Mouse (Mus musculus) stomach, embryonic 14.5 days (tissue): ENCODE data around the gene CN725425. TPM values are rescaled to one million over a fixed set of nuclear protein-coding genes. Genes with fewer than 3 reads are reported as not detected.

Experiments used
- ATAC-seq: fragments of 200-750 bp; cut with Nextera tagmentation; 2 replicates; pipeline ENCODE4 v1.8.0; 2017; ENCODE audit warnings: low read depth, moderate TSS enrichment; ENCODE audit not compliant: insufficient number of reproducible peaks, insufficient read depth, low FRiP score
- H3K27ac ChIP-seq: fragments of 300-500 bp; sonication (generic); 2 replicates; pipeline ENCODE4 v1.5.1; 2014; ENCODE audit warnings: mild to moderate bottlenecking, low read length, moderate library complexity, mixed read lengths
- H3K27me3 ChIP-seq: fragments of 300-500 bp; sonication (generic); 2 replicates; pipeline ENCODE4 v1.6.1; 2014; ENCODE audit warnings: low read length, control low read depth, mixed read lengths; ENCODE audit not compliant: control insufficient read depth, insufficient read depth
- H3K36me3 ChIP-seq: fragments of 300-500 bp; sonication (generic); 2 replicates; pipeline ENCODE4 v1.6.1; 2014; ENCODE audit warnings: mild to moderate bottlenecking, control low read depth, low read length, moderate library complexity, mixed read lengths; ENCODE audit not compliant: control insufficient read depth, insufficient read depth
- H3K4me1 ChIP-seq: fragments of 300-500 bp; sonication (generic); 2 replicates; pipeline ENCODE4 v1.6.1; 2014; ENCODE audit warnings: low read length, control low read depth, mixed read lengths; ENCODE audit not compliant: control insufficient read depth, insufficient read depth
- H3K4me2 ChIP-seq: fragments of 300-500 bp; sonication (generic); replicated peaks from 2 replicates; pipeline ENCODE4 v1.6.1; 2014; ENCODE audit warnings: low read depth, low read length, control low read depth
- H3K4me3 ChIP-seq: fragments of 300-500 bp; sonication (generic); 2 replicates; pipeline ENCODE4 v1.5.1; 2014; ENCODE audit warnings: low read depth, low read length, control low read depth
- H3K9ac ChIP-seq: fragments of 300-500 bp; sonication (generic); replicated peaks from 2 replicates; pipeline ENCODE4 v1.6.1; 2014; ENCODE audit warnings: low read depth, mild to moderate bottlenecking, control low read depth, low read length, moderate library complexity, mixed read lengths
- H3K9me3 ChIP-seq: fragments of 300-500 bp; sonication (generic); 2 replicates; pipeline ENCODE4 v1.6.1; 2016; ENCODE audit warnings: low read depth, low read length, control low read depth; ENCODE audit not compliant: control insufficient read depth
- WGBS: fragments of 180-500 bp; shearing (Covaris S2); extraction: QIAGEN DNeasy Blood & Tissue Kit; methylation state at CpG from one replicate; pipeline ENCODE4 v1.1.7; 2014; 5-methylcytosine and 5-hydroxymethylcytosine counted together
- polyA plus RNA-seq: library from polyadenylated mRNA; unstranded; fragments of >200 nt; fragmentation: Nextera tagmentation; extraction: Ambion mirVana; gene quantifications from 2 replicates; pipeline ENCODE4 v1.2.1, GENCODE M21; 2014

CN725425 gene
- polyA plus RNA-seq, 1 experiment from 2014 or later, result not detected

DNA sequence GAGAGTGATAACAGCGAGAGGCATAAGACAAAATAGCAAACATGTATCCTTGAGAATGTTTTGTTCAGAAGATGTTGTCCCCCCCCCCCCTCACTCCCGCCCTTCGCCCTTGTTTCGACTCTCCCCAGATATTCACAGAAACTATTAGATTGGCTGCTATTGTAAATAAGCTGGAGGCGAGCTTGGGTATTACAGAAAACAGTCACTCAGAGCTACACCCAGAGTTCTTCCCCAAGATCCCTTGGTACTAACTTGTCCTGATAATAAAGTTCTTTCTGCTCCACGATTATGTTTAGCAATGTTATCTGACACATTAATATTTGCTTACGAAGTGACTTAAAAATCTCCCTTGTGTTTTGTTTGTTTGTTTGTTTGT is 7.1 kb upstream of the CN725425 start:
- Histone ChIP-seq H3K9me3 (no peaks in the 10 kb centered on the region), H3K36me3 (no peaks in the 10 kb centered on the region), H3K27ac (peak overlapping the region; percentile 61; the same call in 1 of the 2 replicates), H3K4me3 (peak overlapping the region; percentile 29), H3K4me2 (peak overlapping the region; percentile 66), H3K9ac (no peak overlapping the region; the same call in 1 of the 2 replicates), H3K4me1 (no peaks in the 10 kb centered on the region), H3K27me3 (no peaks in the 10 kb centered on the region)
- 12% methylated on average over 7 of the region's 7 CpGs for WGBS
- no peak for ATAC-seq

DNA sequence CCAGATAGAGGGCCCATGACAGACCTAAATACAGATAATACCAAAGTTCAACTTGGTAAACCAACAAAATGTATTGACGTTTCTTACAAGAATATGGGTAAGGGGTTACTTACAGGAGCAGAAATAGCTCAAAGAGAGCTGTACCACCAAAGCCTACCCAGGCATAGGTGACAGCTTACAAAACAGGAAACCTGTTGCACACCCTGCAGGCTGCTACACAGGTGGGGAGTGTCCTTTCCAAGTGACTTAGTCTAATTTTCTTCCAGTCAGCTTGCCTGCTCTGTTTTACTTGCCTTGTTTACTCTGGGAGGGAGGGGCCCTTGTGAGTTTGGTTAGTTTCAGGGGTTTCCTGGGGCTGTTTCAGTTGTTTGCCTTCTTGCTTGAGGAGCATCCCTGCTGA is 1.5 kb downstream of the CN725425 start:
- no peak overlapping the region for H3K4me2 ChIP-seq
- H3K27ac ChIP-seq, result no peak overlapping the region
- no peaks in the 10 kb centered on the region for H3K9me3 ChIP-seq
- no peak overlapping the region for H3K4me3 ChIP-seq
- H3K4me1 ChIP-seq, result no peaks in the 10 kb centered on the region
- no peaks in the 10 kb centered on the region for H3K27me3 ChIP-seq
- H3K36me3 ChIP-seq, result no peaks in the 10 kb centered on the region
- H3K9ac ChIP-seq, result no peak overlapping the region
- WGBS, result 80% methylated on average over 1 of the region's 1 CpGs
- ATAC-seq, result no peak

DNA sequence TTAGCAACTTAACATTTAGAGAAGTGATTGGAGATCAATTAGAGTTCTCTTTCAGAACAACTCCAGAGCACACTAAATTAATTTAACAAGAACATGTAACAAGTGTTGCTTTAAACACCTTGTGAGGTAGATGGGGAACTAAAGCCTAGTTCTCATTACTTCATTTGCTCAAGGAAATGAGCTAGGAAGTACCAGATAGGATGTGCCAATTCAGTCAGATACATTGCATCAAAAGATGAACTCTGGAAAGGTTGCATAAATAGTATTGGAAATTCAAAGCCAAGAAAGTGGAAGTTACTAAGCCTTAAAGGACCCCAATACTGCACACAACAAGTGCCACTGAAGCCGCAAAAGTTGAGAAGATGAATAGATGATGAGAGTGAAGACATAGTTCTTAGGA is 3.2 kb downstream of the CN725425 start:
- no peak overlapping the region for H3K4me2 ChIP-seq
- no peak overlapping the region for H3K4me3 ChIP-seq
- no peaks in the 10 kb centered on the region for H3K4me1 ChIP-seq
- no peaks in the 10 kb centered on the region for H3K9me3 ChIP-seq
- 93% methylated on average over 1 of the region's 1 CpGs for WGBS
- no peak overlapping the region for H3K27ac ChIP-seq
- H3K9ac ChIP-seq, result no peak overlapping the region
- H3K27me3 ChIP-seq, result no peaks in the 10 kb centered on the region
- no peaks in the 10 kb centered on the region for H3K36me3 ChIP-seq
- ATAC-seq, result no peak

DNA sequence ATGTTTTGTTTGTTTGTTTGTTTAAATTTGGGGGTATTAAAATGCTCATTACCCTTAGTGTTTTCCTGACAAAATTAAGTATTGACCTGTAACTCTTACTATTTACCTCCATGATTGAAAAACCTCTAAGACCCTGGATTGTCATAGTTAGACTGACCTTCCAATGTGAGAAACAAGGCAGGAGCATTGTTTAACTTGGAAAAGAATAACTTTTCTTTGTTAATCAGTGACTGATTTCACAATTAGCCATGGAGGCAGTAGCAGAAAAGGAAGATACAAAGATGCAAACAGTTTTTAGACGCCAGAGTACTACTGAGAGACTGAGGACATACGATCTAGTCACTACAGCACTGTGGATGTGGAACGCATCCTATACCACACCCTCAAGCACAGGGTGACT is 4.2 kb downstream of the CN725425 start:
- WGBS, result 79% methylated on average over 3 of the region's 3 CpGs
- H3K9ac ChIP-seq, result no peak overlapping the region
- no peak overlapping the region for H3K4me3 ChIP-seq
- no peak for ATAC-seq
- no peaks in the 10 kb centered on the region for H3K36me3 ChIP-seq
- H3K4me2 ChIP-seq, result no peak overlapping the region
- no peaks in the 10 kb centered on the region for H3K27me3 ChIP-seq
- no peaks in the 10 kb centered on the region for H3K4me1 ChIP-seq
- no peak overlapping the region for H3K27ac ChIP-seq
- H3K9me3 ChIP-seq, result no peaks in the 10 kb centered on the region

DNA sequence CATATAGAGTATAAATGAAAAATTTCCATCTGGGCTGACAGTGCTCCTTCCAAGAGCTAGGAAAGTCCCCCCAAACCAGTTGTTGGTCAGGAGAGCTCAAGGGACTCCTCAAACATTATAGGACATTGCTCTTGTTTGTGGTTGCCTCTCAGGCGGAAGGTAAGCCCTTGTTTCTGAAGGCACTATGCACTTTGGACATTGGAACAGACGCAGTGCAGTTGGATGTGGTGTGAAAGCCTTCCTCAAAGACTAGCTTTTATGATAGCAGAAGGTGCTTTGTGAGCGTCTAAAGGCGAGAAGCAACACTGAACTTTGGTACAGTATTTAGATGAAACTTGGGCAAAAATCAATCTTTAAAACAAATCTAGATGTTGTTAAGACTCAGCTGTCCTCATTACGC is 7.2 kb downstream of the CN725425 start:
- WGBS, result 82% methylated on average over 5 of the region's 5 CpGs
- Histone ChIP-seq H3K4me2 (no peak overlapping the region), H3K27ac (no peak overlapping the region), H3K4me1 (no peaks in the 10 kb centered on the region), H3K9ac (no peak overlapping the region), H3K9me3 (no peaks in the 10 kb centered on the region), H3K36me3 (no peaks in the 10 kb centered on the region), H3K27me3 (no peaks in the 10 kb centered on the region), H3K4me3 (no peak overlapping the region)
- no peak for ATAC-seq

DNA sequence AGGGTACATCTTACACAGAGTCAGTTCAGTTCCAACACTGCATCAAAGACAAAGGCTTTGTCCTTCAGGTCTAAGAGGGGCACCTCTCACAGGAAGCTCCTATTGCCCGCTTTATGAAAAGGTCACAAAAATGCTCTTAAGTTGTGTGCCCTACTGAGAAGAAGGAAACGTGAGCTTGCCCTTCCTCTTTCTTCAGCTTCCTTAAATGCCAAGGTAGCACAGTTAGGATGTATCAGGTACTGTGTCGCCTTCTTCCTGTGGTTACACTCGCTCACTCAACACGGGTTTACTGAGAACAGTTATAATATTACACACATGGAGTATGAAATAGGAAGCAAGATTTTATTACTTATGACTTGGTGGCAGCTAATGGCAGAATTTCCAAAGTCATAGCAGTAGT is 38.0 kb downstream of the CN725425 start:
- Histone ChIP-seq H3K9me3 (no peaks in the 10 kb centered on the region), H3K27ac (no peak overlapping the region), H3K36me3 (no peaks in the 10 kb centered on the region), H3K4me2 (no peak overlapping the region), H3K27me3 (no peaks in the 10 kb centered on the region), H3K4me1 (no peaks in the 10 kb centered on the region), H3K9ac (no peak overlapping the region), H3K4me3 (no peak overlapping the region)
- WGBS, result 90% methylated on average over 5 of the region's 5 CpGs
- ATAC-seq, result no peak

DNA sequence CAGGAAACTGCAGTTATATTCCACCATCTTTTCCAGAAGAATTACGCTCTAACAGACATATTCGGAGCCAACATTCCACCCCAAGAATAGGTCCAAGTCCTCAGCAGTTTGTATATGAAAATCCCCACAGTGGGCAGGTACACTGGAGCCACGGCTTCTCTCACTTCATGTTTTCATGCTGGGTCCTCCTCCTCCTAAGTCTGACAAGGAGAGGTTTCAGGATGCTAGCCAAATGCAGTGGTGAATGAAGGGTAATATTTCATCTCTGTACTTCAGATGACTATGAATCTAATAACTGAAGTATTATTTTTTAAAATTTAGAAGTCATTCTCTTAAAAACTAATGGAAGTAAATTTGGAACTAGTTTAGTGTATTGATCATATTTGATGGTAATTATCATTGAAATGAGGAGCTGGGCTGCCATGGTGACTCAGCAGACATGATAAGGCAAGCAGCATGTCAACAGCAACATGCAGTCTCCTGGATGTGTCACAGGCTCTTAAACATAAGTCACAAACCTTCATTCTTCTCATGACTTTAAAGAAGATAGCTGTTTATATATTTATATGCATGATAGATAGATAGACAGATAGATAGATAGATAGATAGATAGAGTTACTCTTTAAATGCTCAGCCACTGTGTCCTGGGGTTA is 41.5 kb downstream of the CN725425 start:
- ATAC-seq, result no peak
- Histone ChIP-seq H3K9me3 (no peaks in the 10 kb centered on the region), H3K4me3 (no peak overlapping the region), H3K4me2 (no peak overlapping the region), H3K4me1 (no peaks in the 10 kb centered on the region), H3K36me3 (no peaks in the 10 kb centered on the region), H3K27ac (no peak overlapping the region), H3K9ac (no peak overlapping the region), H3K27me3 (no peaks in the 10 kb centered on the region)
- 84% methylated on average over 3 of the region's 3 CpGs for WGBS

DNA sequence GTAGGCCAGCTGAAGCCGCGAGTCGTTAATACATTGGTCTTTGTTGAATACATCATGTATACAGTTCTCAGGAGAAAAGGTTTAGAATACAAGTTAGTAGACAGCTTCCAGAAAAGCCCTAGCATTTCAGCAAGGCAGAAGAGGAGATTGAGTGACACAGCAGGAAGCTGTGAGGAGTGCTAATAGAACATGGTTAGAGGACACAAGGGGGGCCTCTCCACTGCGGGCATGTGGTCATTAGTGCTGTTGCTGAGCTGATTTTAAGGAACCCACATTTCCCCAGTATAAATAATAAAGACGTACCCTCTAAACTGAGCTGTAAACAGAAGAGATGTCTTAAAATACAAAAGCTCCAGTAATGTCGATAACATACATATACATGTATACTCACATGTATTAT is 51.5 kb downstream of the CN725425 start:
- H3K27me3 ChIP-seq, result no peaks in the 10 kb centered on the region
- H3K27ac ChIP-seq, result no peak overlapping the region
- no peaks in the 10 kb centered on the region for H3K36me3 ChIP-seq
- no peak overlapping the region for H3K4me2 ChIP-seq
- H3K4me3 ChIP-seq, result no peak overlapping the region
- H3K9ac ChIP-seq, result no peak overlapping the region
- 70% methylated on average over 6 of the region's 6 CpGs for WGBS
- no peak for ATAC-seq
- H3K4me1 ChIP-seq, result no peaks in the 10 kb centered on the region
- H3K9me3 ChIP-seq, result no peaks in the 10 kb centered on the region
